Mouse (Mus musculus) B cell, adult 67 days (primary cell): Measurements from ENCODE around the gene Vps26b. TPM values are rescaled to one million over a fixed set of nuclear protein-coding genes. Genes with fewer than 3 reads are reported as not detected.

Experiments
- total RNA-seq, 2 experiments: library from RNA; stranded (reverse); gene quantifications; 4 replicates each; pipeline ENCODE4 v1.2.4; 2023

Gene Vps26b
- total RNA-seq: 1 to 10 TPM; 2.2 to 2.4 TPM

GRCm38 (mm10) chr9:27029828-27030762 lies at the start of gene Vps26b, which contains the start of gene Ncapd3:
TSS of gene Vps26b (minus strand) at chr9:27030065.
TSS of gene Ncapd3 (plus strand) at chr9:27030175.

GRCm38 (mm10) chr9:26999461-27000395 lies 30.1 kb downstream of the Vps26b start, which contains the start of the genes Acad8 and Thyn1:
TSS of gene Acad8 (minus strand) at chr9:26999566.
TSS of gene Thyn1 (plus strand) at chr9:26999710.

Other genes starting within 250 kb of the Vps26b start
- gene Glb1l2, start 223.6 kb downstream of the Vps26b start, total RNA-seq: not detected
- gene Glb1l3, start 169.2 kb downstream of the Vps26b start, total RNA-seq: not detected
- not detected for gene Gm1110, start 107.0 kb downstream of the Vps26b start, total RNA-seq
- gene Acad8, start 30.5 kb downstream of the Vps26b start, total RNA-seq: 10 to 100 TPM in 1 of 2 experiments, 1 to 10 TPM in 1; 9.1 to 13.9 TPM
- 10 to 100 TPM in 1 of 2 experiments, 1 to 10 TPM in 1; 9.5 to 11.6 TPM for gene Thyn1, start 30.4 kb downstream of the Vps26b start, total RNA-seq
- gene Ncapd3, start 110 bp upstream of the Vps26b start, total RNA-seq: 10 to 100 TPM; 16.4 to 17.0 TPM
- gene Jam3, start 125.4 kb upstream of the Vps26b start, total RNA-seq: not detected